Mouse (Mus musculus) cerebellum, adult (tissue): ENCODE results near the gene Rasa3.

Experiments used
- ATAC-seq: cut with Nextera tagmentation; 2 replicates; pipeline ENCODE4 v1.9.2; 2017; ENCODE audit warnings: mild to moderate bottlenecking, moderate library complexity, mixed read lengths; ENCODE audit not compliant: insufficient number of reproducible peaks, low FRiP score, low TSS enrichment

Rasa3 gene

DNA sequence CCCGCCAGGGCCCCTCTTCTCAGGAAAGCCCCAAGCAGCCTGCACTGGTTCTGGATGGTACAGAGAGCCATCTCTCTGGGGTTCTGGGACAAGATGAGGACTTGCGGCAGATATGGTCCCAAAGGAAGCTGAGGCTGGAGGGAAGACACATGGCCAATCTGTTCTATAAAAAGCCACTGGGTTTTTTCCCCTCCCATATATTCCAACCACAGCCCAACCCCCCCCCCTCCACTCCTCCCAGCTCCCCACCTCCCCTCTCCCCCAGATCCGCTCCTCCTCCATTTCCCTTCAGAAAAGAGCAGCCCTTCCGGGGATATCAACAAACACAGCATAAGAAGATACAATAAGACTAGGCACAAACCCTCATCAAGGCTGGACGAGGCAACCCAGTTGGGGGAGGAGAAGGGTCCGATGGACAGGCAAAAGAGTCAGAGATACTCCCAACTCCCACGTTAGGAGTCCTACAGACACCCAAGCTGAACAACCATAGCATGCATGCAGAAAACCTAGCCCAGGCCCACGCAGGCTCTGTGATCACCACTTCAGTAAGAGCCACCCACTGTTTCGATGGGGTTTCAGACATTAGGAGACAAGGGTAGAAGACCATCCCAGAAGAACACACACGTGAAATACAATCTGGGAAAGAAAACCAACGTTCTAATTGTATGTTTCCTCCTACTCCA lies 22.9 kb downstream of the Rasa3 start:
- ATAC-seq, result no peak

DNA sequence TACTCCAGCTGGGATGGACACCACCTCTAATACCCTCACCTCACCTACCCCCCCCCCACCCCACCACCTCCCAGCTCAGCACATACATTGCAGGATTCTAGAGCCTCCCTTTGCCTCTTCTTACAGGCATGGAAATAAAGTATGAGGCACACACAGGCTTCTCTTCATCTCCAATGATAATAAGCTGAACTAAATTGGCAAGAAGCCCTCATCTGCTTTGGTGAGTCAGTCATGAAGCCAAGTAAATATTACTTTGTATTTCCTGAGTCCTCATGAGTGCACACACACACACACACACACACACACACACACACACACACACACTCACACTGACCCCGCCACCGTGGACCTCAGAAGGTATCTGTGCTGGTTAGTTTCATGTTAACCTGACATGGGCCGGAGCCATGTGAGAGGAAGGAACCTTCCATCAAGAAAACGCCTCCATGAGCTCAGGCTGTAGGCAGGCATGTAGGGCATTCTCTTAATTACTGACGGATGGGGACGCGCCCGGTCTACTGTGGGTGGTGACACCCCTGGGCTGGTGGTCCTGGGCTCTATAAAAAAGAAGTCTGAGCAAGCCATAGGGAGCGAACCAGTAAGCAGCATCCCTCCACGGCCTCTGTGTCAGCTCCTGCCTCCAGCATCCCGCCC lies 26.7 kb downstream of the Rasa3 start:
- ATAC-seq, result no peak

DNA sequence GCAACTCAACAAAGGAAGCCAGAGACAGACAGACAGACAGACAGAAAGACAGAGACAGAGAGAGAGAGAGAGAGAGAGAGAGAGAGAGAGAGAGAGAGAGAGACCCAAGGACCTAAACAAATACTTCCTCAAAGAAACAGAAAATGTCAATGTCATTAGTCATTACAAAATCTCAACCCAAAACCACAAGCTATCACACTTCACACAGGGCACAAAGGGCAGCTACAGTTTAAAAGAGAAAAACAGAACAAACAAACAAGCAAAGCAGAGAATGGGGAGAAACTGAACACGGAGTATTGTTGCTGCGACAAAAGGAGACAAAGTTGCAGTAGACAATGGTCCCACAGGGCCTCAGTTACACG lies 28.3 kb downstream of the Rasa3 start:
- ATAC-seq, result no peak

DNA sequence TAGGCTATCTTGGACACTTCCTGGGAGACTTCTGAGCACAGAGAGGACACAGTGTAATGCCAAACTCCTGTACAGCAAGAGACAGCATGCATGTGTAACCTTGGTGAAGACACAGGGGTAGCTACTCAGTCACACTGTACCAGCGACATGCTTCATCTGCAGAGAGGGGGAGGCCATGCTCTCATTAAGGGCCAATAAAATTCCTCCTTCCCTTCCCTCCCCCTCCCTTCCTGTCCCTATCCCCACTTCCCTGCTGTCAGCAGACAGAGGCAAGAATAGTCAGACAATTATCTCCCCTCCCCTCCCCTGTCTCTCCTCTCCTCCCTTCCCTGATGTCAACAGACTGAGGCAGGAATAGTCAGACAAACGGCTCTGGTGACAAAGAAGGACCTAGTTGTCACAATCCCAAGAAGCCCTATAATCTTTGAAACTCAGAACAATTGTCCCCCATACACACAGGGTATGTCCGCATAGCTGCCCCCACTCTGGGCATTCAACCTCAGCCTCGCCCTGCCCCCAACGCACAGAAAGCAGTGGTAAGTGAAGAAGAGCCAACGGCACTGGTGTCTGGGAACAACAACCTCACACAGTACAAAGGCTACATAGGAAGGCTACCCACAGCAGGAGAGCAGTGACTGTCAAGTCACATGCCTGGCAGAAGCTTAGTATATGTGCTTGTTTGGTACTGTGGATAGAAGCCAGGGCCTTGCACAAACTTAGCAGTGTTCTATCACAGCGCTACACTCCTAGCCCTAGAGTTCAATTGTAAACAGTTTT lies 28.8 kb downstream of the Rasa3 start:
- 0 out of 2 replicates have a peak, but pooled peaks have one; percentile 10 for ATAC-seq

DNA sequence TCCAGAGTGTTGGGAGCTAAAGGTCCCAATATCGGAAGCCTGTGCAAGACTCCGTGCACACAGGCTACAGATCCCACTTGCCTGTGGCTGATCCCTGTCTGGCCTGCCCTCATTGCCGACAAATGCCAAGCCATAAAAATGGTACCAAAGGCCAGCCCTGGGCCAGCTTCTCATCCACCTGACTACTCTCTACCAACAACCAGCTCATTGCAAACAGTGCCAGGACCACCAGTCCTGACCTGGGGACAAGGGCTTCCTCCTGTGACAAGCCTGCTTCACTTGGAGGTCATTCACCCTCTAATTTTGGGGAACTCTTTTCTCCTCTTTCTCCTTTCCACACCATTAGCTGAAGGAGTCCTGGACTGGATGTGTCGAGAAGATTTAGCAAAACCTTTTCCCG lies 29.8 kb downstream of the Rasa3 start:
- no peak for ATAC-seq

DNA sequence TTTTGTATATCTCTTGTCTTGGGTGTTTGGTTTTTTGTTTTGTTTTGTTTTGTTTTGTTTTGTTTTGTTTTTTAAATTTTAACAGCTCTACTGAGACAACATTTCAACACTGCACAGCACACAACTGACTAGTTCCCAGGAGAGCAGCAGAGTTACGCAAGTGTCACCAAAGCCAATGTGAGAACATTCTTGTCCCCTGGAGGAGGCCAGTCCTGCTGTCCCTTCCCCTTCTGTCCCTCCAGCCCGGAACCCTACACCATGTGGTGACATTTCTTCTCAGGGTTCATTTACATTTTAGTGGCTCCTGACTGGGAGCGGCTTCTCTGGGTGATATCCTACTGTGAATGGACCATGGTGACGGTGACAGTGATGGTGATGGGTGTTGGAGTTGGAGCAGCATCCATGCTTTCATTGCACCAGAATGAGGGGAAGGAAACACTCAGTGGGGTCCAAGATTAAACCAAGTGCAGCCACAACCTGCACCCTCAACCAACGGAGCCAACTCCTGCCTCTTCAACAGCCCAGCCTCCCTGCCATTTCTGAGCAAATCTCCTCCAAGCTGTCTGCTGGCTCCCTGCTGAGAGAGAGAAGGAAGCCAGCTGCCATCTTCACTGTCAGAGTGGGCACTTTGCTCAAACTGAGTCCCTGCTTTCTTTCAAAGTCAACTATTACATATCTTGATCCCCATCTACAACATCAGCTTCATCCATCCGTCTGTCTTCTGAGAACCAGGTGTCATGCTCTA lies 32.3 kb downstream of the Rasa3 start:
- ATAC-seq, result no peak

DNA sequence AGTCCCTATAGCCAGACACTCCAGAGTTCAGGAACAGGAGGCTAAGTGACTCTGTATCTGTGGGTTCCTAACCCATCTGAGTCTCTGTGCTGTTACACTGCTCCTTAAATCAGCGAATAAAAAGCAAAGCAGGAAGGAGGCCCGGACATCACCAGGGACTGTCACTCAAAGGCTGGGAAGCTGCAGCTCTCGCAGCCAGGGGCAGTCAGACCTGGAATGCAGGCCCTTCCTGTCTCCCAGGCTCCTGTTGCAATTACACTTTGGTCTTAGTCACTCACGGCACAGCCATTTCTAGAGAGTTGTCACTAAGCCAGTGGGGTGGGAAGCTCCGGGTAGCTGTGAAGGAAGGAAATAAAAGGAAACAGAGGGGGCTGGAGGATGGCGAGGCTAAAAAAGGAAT lies 33.2 kb downstream of the Rasa3 start:
- ATAC-seq, result 0 out of 2 replicates have a peak, but pooled peaks have one; percentile 12

DNA sequence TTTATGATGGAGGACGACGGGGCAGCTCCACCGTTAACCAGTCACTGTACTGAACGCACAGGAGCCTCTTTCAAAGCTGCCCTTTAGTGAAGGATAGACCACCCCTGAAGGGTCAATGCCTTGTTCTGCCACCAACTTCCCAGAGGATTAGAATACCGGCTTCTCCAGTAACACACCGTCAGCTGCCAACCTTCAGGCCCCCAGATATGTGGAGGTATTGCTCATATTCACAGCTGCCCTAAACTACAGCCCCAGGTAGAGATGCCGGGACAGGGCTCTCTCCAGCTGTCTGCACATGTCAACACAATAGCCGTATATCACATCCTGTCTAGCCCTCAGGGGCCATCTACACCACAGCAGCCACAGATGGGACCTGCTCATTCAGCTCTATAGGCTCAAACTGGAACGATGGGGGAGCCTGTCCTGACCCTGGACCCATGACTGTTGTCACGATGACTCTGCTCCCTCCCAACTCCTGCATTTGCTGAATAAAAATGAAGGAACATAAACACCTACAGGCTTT lies 34.7 kb downstream of the Rasa3 start:
- no peak for ATAC-seq

DNA sequence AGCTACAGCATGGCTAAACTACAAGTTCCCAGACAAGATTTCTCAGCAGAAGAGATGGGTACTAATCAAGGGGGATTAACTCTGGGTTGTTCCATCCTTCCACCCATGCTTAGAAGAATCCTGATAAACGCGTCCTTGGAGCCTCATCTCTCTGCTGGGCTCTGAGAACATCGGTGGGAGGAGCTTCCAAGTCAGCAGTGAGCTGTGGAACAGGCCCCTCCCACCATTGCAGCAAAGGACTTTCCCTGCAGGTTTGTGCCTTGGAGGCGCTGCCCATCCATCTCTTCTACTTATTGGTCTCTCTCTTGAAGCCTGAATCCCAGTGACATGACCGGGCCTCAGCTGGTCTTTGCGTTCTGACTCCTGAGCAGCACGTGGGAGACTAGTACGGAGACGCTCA lies 36.2 kb downstream of the Rasa3 start:
- no peak for ATAC-seq

DNA sequence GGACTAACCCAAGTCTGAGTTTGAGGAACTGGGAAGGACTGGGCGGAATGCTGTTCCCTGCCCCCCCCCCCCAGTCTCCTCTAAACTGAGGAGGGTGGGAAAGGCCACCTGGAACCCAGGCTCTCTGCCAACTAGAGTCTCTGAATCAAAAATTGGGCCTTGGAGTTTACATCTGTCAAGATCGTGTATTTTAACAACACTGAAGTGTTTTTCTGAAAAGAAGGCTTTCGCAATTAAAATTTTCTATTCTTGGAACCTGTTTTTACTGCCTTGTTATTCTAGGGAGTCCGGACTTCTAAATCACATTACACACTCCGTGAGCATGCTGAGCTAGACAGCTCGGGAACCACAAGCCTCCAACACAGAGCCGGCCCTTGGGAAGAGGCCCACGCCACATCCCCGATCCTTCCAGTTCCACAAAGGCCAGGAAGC lies 36.9 kb downstream of the Rasa3 start:
- no peak for ATAC-seq

DNA sequence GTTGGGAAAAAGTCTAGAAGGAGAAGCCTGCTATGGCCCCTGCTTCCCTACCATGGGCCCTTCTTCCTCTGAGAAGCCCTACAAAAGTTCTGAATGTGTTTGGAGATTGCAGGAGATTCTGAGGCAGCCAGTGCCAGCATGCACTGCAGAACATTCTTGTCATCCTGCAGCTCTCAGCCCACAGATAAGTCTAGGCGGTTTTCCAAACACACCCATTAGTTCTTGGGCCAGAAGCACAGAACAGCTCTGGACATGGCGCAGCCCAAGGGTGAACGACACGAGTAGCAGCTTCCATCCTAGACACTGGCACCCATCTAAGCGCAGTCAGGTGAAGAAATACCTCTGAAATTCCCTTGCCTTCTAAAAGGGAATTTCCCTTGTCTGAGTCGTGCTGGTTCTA lies 44.3 kb downstream of the Rasa3 start:
- ATAC-seq, result no peak

DNA sequence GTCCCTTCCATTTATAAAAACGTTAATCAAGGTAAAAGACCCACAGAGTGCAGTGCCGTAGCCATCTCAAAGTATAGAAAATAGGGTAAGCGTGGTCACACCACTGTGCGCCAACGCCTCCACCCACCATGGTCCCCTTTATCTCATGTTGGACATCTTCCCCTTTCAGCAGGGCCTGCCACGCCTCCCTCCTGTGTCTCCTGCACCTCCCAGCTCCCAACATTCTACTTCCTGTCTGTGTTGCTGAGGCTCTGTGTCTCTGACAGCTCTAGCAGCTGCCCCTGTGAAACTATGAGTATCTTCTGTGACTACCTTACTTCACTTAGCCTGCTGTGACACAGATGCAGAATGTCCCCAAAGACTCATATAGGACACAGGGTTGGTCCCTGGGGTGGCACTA lies 45.1 kb downstream of the Rasa3 start:
- no peak for ATAC-seq

DNA sequence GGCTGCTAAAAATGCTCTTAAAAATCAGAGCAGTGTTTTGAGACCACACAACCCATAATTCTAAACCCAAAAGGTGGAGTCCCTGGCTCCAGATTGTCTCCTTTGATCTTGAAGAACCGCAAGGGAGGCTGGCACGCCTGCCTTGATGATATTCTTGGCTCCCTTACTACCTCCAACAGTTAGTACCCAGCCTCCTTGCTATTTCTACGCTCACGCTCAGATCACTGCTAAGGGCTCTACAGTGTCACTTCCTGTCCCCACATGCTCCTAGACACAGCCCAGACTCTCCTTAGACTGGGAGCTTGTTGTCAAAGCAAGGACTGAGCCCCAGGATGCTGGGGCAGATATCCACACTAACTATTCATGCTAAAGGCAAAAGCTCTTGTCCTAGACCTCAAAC lies 46.6 kb downstream of the Rasa3 start:
- ATAC-seq, result no peak

DNA sequence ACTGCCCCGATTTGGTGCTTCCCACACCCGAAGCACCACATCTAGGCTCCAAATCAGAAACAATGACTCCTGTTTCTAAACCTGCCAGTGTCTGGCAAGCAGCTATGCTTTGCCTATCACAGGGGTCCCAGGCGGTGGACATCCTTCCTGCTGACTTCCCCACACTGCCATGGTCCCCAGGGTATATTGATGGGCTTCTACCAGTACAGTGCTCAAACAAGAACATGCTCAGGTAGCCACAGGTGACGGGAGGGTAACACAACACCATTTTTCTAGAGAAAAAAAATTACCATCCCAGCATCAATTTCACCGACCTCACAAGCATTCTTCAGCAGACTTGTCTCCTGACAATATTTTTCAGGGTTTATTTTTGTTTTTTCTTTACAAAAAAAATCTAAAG lies 47.2 kb downstream of the Rasa3 start:
- no peak for ATAC-seq

DNA sequence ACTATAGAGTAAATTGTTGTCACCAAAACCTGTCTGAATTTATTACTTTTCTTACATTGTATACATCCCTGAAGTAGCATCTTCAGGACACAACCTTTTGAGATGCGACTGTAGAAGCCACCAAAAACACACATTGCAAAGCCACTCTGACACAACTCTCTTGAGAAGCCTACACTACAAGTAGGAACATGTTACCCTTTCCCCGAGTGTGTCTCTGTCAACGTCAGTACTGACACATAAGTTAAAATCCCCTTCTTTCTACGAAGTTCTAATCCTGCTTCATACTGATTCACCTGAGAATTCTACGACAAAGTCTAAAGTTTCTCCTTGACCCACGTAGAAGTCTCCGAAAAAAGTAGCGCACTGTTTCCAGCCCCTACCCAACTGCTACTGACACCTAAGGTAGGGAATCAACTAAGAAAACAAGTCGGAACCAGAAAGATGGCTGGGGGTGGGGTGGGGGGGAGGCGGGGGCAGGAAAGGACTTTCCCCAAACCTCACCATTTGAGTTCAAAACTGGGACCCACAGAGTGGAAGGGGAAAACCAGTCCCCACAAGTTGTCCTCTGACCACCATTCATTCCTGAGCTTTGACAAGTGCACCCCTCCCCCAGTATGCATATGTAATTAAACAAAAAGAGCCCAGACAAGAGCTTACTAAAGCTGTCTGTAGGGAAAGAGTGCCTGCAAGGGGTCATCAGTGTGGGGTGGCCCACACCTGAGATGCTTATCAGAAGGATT lies 47.9 kb downstream of the Rasa3 start:
- ATAC-seq, result no peak

DNA sequence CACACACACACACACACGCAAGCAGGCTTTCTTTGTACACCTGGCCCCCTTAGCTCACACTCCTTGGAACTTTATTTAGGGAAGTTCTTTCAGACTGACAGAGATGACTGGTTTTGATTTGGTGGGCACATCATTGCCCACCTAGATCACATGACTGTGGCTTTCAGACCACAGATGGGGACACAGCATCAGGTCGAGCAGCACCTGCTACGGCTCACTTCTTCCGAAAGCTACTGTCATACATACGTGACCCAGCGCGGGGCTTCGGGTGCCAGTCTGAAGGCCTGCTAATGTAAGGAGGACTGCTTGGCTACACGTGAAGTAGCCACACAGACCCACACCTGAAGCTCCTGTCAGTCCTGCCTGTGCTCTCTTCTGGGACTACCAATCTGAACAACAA lies 49.3 kb downstream of the Rasa3 start:
- no peak for ATAC-seq

DNA sequence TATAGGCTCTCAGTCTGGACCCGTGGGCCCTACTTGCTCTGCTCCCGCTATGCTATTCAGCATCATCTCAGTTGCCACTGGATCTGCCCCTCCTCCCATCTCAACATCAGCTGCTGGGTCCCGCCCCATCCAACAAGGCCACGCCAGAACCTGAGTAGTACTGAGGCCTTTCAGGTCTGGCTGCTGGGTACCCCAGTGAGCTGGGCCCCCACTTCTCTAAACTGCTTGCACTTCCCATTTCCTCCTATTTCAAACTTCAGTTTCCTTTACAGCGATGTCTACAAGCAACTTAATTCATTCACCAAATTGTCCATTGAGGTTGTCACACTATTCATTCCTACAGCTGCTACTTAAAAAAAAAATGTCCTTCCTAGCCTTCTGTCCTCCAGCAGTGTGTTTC lies 49.8 kb downstream of the Rasa3 start:
- no peak for ATAC-seq

DNA sequence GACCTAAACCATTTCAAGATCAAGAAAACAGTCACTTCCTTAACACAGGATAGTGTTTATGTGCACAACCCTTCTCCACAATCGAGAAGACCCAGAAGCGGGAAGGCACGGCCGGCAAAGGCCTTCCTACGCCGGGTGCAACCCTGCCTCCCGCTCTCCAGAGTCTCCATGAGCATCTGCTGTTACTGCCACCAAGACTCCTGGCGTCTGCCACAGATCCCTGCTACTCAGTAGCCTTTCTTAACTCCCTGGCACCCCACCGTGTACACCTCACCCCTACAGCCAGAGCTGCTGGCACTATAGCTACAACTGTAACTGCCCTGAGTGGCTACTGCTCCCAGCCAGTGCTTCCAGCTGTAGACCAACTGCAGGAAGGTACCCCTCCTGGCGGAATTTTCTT lies 51.3 kb downstream of the Rasa3 start:
- no peak for ATAC-seq

DNA sequence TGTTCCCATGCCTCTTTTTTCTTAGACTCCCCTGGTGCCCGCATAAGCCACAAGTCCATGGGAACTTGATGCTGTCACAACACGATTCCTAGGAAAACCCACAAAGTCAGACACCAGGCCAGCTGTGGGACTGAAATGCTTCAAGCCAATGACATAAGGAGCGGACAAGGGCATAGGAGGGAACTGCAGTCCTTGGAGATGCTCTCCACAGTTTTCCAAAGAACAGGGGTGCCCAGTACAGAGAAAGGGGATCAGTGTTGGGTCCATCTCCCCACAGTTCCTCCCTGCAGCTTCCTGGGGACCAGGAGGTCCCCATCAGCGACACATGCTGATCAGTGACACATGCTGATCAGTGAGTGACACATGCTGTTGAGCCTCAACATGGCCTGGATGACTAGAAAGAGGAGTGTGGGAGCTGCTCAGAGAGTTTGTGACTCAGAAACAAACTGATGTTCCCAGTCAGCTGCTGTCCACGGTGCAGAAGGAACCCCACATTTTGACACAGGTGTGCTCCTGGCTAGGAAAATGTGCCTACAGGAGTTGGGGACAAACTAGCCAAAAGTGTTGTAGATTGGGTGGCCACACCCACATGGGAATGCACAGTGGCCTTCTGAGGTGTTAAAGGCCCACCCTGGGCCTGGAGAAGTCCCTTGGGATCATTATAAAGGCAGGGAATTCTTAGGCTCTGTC lies 52.0 kb downstream of the Rasa3 start:
- 0 out of 2 replicates have a peak, but pooled peaks have one; percentile 0 for ATAC-seq
